Mouse (Mus musculus): Measurements from ENCODE around the gene Eif4h. TPM values are rescaled to one million over a fixed set of nuclear protein-coding genes. Genes with fewer than 3 reads are reported as not detected.
A peak's percentile ranks its signal among the peaks of the same experiment; 100 is the strongest.

Gene Eif4h
- polyA plus RNA-seq, 2 experiments, result 110 to 148 TPM

- 73% methylated on average over 17 of the region's 17 CpGs for WGBS (ENCODE audit: insufficient replicate concordance)
Measured at GRCm38 (mm10) chr5:134671335-134672197, 32.3 kb upstream of the Eif4h start.

GRCm38 (mm10) chr5:134669001-134669708 lies 29.9 kb upstream of the Eif4h start:
- Histone ChIP-seq H3K27me3 (ENCODE audit: control insufficient read depth, insufficient read depth, low read length) (no peaks in the 10 kb centered on the region), H3K9me3 (ENCODE audit: control insufficient read depth, low read length) (no peaks in the 10 kb centered on the region), H3K9ac (replicated peaks) (no peak overlapping the region), H3K4me1 (replicated peaks; ENCODE audit: control insufficient read depth in 2 of 2, insufficient read depth in 2 of 2, low read length in 1 of 2) (no peaks in the 10 kb centered on the region), H3K4me2 (ENCODE audit: low read depth) (no peak overlapping the region), H3K4me3 (ENCODE audit: insufficient read depth in 1 of 2, low read depth in 2 of 2, low read length in 2 of 2) (no peak overlapping the region), H3K36me3 (replicated peaks; ENCODE audit: control insufficient read depth, insufficient read depth, low read depth) (no peaks in the 10 kb centered on the region), H3K27ac (no peak overlapping the region)
- TF ChIP-seq EP300 (IDR thresholded peaks at IDR 0.05; ENCODE audit: low read depth) (no peak), CTCF (IDR thresholded peaks at IDR 0.05; ENCODE audit: low read depth) (no peak)
- ATAC-seq (ENCODE audit: insufficient read depth) (no peak), DNase-seq (ENCODE audit: low read depth in 3 of 3, low spot score in 3 of 3) (no peak)
- 73% methylated on average over 20 of the region's 20 CpGs for WGBS (ENCODE audit: insufficient replicate concordance)

More at GRCm38 (mm10) chr5:134671335-134672197, 32.3 kb upstream of the Eif4h start:
- Histone ChIP-seq H3K36me3 (replicated peaks; ENCODE audit: control insufficient read depth, insufficient read depth, low read depth) (no peaks in the 10 kb centered on the region), H3K4me1 (replicated peaks; ENCODE audit: control insufficient read depth in 2 of 2, insufficient read depth in 2 of 2, low read length in 1 of 2) (peaks cover 0 to 3% of the 10 kb centered on the region in 2 experiments; a peak in 1 of 4 replicates), H3K9me3 (ENCODE audit: control insufficient read depth, low read length) (no peaks in the 10 kb centered on the region), H3K27ac (no peak overlapping the region), H3K9ac (replicated peaks) (no peak overlapping the region), H3K4me2 (ENCODE audit: low read depth) (no peak overlapping the region), H3K4me3 (ENCODE audit: insufficient read depth in 1 of 2, low read depth in 2 of 2, low read length in 2 of 2) (no peak overlapping the region), H3K27me3 (ENCODE audit: control insufficient read depth, insufficient read depth, low read length) (no peaks in the 10 kb centered on the region)
- ATAC-seq (ENCODE audit: insufficient read depth) (no peak), DNase-seq (ENCODE audit: low read depth in 3 of 3, low spot score in 3 of 3) (no peak)
- TF ChIP-seq CTCF (IDR thresholded peaks at IDR 0.05; ENCODE audit: low read depth) (no peak), EP300 (IDR thresholded peaks at IDR 0.05; ENCODE audit: low read depth) (no peak)

GRCm38 (mm10) chr5:134668495-134668894 lies 29.2 kb upstream of the Eif4h start:
- Histone ChIP-seq H3K4me3 (ENCODE audit: insufficient read depth in 1 of 2, low read depth in 2 of 2, low read length in 2 of 2) (no peak overlapping the region), H3K36me3 (replicated peaks; ENCODE audit: control insufficient read depth, insufficient read depth, low read depth) (no peaks in the 10 kb centered on the region), H3K9me3 (ENCODE audit: control insufficient read depth, low read length) (no peaks in the 10 kb centered on the region), H3K27me3 (ENCODE audit: control insufficient read depth, insufficient read depth, low read length) (no peaks in the 10 kb centered on the region), H3K9ac (replicated peaks) (no peak overlapping the region), H3K27ac (no peak overlapping the region), H3K4me2 (ENCODE audit: low read depth) (no peak overlapping the region), H3K4me1 (replicated peaks; ENCODE audit: control insufficient read depth in 2 of 2, insufficient read depth in 2 of 2, low read length in 1 of 2) (no peaks in the 10 kb centered on the region)
- TF ChIP-seq CTCF (IDR thresholded peaks at IDR 0.05; ENCODE audit: low read depth) (peak; percentile 72), EP300 (IDR thresholded peaks at IDR 0.05; ENCODE audit: low read depth) (no peak)
- DNase-seq (ENCODE audit: low read depth in 3 of 3, low spot score in 3 of 3) (no peak), ATAC-seq (ENCODE audit: insufficient read depth) (no peak)
- WGBS (ENCODE audit: insufficient replicate concordance), result 66% methylated on average over 8 of the region's 8 CpGs

- TF ChIP-seq CTCF (IDR thresholded peaks at IDR 0.05; ENCODE audit: low read depth) (no peak), EP300 (IDR thresholded peaks at IDR 0.05; ENCODE audit: low read depth) (no peak)
- Histone ChIP-seq H3K4me2 (ENCODE audit: low read depth) (no peak overlapping the region), H3K27ac (no peak overlapping the region), H3K36me3 (replicated peaks; ENCODE audit: control insufficient read depth, insufficient read depth, low read depth) (no peaks in the 10 kb centered on the region), H3K27me3 (ENCODE audit: control insufficient read depth, insufficient read depth, low read length) (no peaks in the 10 kb centered on the region), H3K4me1 (replicated peaks; ENCODE audit: control insufficient read depth in 2 of 2, insufficient read depth in 2 of 2, low read length in 1 of 2) (no peaks in the 10 kb centered on the region), H3K9me3 (ENCODE audit: control insufficient read depth, low read length) (no peaks in the 10 kb centered on the region), H3K9ac (replicated peaks) (no peak overlapping the region), H3K4me3 (ENCODE audit: insufficient read depth in 1 of 2, low read depth in 2 of 2, low read length in 2 of 2) (no peak overlapping the region)
- no peak for DNase-seq (ENCODE audit: low read depth in 3 of 3, low spot score in 3 of 3)
- no peak for ATAC-seq (ENCODE audit: insufficient read depth)
- WGBS (ENCODE audit: insufficient replicate concordance), result 76% methylated on average over 4 of the region's 4 CpGs
Measured at GRCm38 (mm10) chr5:134656708-134657107, 17.4 kb upstream of the Eif4h start.

- Histone ChIP-seq H3K27ac (no peak overlapping the region), H3K9me3 (ENCODE audit: control insufficient read depth, low read length) (no peaks in the 10 kb centered on the region), H3K4me1 (replicated peaks; ENCODE audit: control insufficient read depth in 2 of 2, insufficient read depth in 2 of 2, low read length in 1 of 2) (no peaks in the 10 kb centered on the region), H3K36me3 (replicated peaks; ENCODE audit: control insufficient read depth, insufficient read depth, low read depth) (no peaks in the 10 kb centered on the region), H3K9ac (replicated peaks) (no peak overlapping the region), H3K27me3 (ENCODE audit: control insufficient read depth, insufficient read depth, low read length) (no peaks in the 10 kb centered on the region), H3K4me2 (ENCODE audit: low read depth) (no peak overlapping the region), H3K4me3 (ENCODE audit: insufficient read depth in 1 of 2, low read depth in 2 of 2, low read length in 2 of 2) (no peak overlapping the region)
- ATAC-seq (ENCODE audit: insufficient read depth), result no peak
- 35% methylated on average over 7 of the region's 7 CpGs for WGBS (ENCODE audit: insufficient replicate concordance)
- no peak for DNase-seq (ENCODE audit: low read depth in 3 of 3, low spot score in 3 of 3)
- TF ChIP-seq CTCF (IDR thresholded peaks at IDR 0.05; ENCODE audit: low read depth) (no peak), EP300 (IDR thresholded peaks at IDR 0.05; ENCODE audit: low read depth) (no peak)
Measured at GRCm38 (mm10) chr5:134652015-134652414, 12.7 kb upstream of the Eif4h start.
